In the genomic region with DNA sequence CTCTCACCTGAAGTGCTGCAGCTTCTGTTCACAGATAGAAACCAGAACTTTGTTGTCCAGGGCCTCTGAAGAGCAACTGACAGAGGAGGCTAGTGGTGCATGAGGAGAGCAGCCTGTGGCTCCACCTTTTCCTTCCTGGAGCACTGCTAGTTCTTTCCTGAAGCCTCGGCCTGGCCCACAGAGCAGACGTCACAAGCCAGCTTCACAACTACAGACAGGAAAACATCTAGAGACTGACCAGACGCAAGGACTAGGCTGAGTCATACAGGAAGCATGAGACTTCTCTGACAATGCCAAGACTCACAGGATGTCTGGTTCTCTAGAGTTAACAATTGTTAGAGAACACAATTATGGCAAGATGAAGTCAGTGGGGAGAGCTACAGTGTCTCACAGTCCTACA, we compare ENCODE assay signal across 8 mouse cellular contexts. TPM values are rescaled to one million over a fixed set of nuclear protein-coding genes. Genes with fewer than 3 reads are reported as not detected.
DNase-seq lines count a peak whose midpoint lies in the region; ATAC-seq and TF ChIP-seq lines count a peak whose summit lies in the region.

A gene (minus strand): TSS at position 120 of the 400 bp plus-strand sequence.

- H3K27me3 ChIP-seq in intestine, embryonic 16.5 days (replicated peaks; ENCODE audit: control insufficient read depth, insufficient read depth, low read length), result no peaks in the 10 kb centered on the region
- no peaks in the 10 kb centered on the region for H3K27me3 ChIP-seq in forebrain, embryonic 13.5 days

- H3K4me1 ChIP-seq in intestine, embryonic 16.5 days (ENCODE audit: control insufficient read depth, insufficient read depth, low read length), result no peaks in the 10 kb centered on the region
- H3K4me1 ChIP-seq in lung, adult 2 months (ENCODE audit: control insufficient read depth, insufficient read depth, low read length), result peaks cover 3% of the 10 kb centered on the region
- H3K4me1 ChIP-seq in forebrain, embryonic 13.5 days, result no peaks in the 10 kb centered on the region

- TF ChIP-seq POLR2A in lung, adult 2 months (IDR thresholded peaks at IDR 0.05; ENCODE audit: borderline replicate concordance, extremely low read depth, low read depth, low read length), result peak; percentile 58; the same call in 1 of the 2 replicates

- no peak within 1 kb of the TSS for H3K9ac ChIP-seq in intestine, embryonic 16.5 days (ENCODE audit: low read depth, low read length)
- H3K9ac ChIP-seq in forebrain, embryonic 13.5 days, result no peak within 1 kb of the TSS

- H3K4me3 ChIP-seq in intestine, embryonic 16.5 days (ENCODE audit: low read length), result no peak within 1 kb of the TSS
- H3K4me3 ChIP-seq in lung, adult 2 months (replicated peaks; ENCODE audit: extremely low read depth, low read depth, low read length), result no peak within 1 kb of the TSS
- H3K4me3 ChIP-seq in forebrain, embryonic 13.5 days, result no peak within 1 kb of the TSS

- no peak for DNase-seq in frontal cortex, postnatal 25 days (ENCODE audit: low spot score in 2 of 2)
- DNase-seq in MN1 (ENCODE audit: low spot score), result peak; percentile 74
- peak; percentile 5 to 19 for DNase-seq in gastrocnemius, adult 8-10 months (ENCODE audit: low spot score in 2 of 2)
- peak; percentile 33 for DNase-seq in lung, adult 2 months
- peak; percentile 3 for DNase-seq in thymus, postnatal 25 days

- H3K27ac ChIP-seq in intestine, embryonic 16.5 days (ENCODE audit: low read length), result no peak within 1 kb of the TSS; the same call in 1 of the 2 replicates
- H3K27ac ChIP-seq in forebrain, embryonic 13.5 days, result no peak within 1 kb of the TSS

- no peaks in the 10 kb centered on the region for H3K36me3 ChIP-seq in intestine, embryonic 16.5 days (ENCODE audit: control insufficient read depth, insufficient read depth, low read length)
- no peaks in the 10 kb centered on the region for H3K36me3 ChIP-seq in forebrain, embryonic 13.5 days (ENCODE audit: poor library complexity, severe bottlenecking)

- H3K4me2 ChIP-seq in intestine, embryonic 16.5 days (ENCODE audit: low read depth, low read length), result no peak within 1 kb of the TSS
- no peak within 1 kb of the TSS for H3K4me2 ChIP-seq in forebrain, embryonic 13.5 days

- WGBS in intestine, embryonic 16.5 days, result 54% methylated on average over 3 of the region's 3 CpGs
- 23% methylated on average over 3 of the region's 3 CpGs for WGBS in lung, adult 2 months
- 87% methylated on average over 3 of the region's 3 CpGs for WGBS in forebrain, embryonic 13.5 days

- H3K9me3 ChIP-seq in intestine, embryonic 16.5 days (ENCODE audit: control insufficient read depth, low read length), result no peaks in the 10 kb centered on the region
- peaks cover 9% of the 10 kb centered on the region for H3K9me3 ChIP-seq in forebrain, embryonic 13.5 days (replicated peaks)

- ATAC-seq in frontal cortex, adult (ENCODE audit: low TSS enrichment), result 0 out of 2 replicates have a peak, but pooled peaks have one; percentile 27
- ATAC-seq in intestine, embryonic 16.5 days, result peak; percentile 80
- ATAC-seq in forebrain, embryonic 13.5 days, result no peak

- TF ChIP-seq CTCF in lung, adult 2 months (IDR thresholded peaks at IDR 0.05; ENCODE audit: insufficient read depth, low read length), result no peak

RNA-seq across cellular contexts. Expression of the gene that starts here (rescaled TPM):
- 1 to 10 TPM; 1.0 to 2.0 (median 1.3) TPM for total RNA-seq in gastrocnemius, adult 8-10 months (2022)
- polyA plus RNA-seq in intestine, embryonic 16.5 days (2015; fragmentation: Nextera tagmentation; extraction: Ambion mirVana), result 2.4 and 2.7 TPM in 2 replicates
- 3.2 and 4.1 TPM in 2 replicates for polyA plus RNA-seq in lung, adult 2 months (2012; rRNA removed)
- 1.0 and 2.0 TPM in 2 replicates for polyA plus RNA-seq in forebrain, embryonic 13.5 days (2015; fragmentation: Nextera tagmentation; extraction: Ambion mirVana)

Comparison
In these comparisons a context has a peak if more than half of its experiments do, and no peak if none do; other contexts are left out.
1. DNase-seq: peak in MN1 (single experiment), gastrocnemius, adult 8-10 months (2 of 2), lung, adult 2 months (single experiment) and thymus, postnatal 25 days (single experiment); none in frontal cortex, postnatal 25 days (0 of 2).